Mouse (Mus musculus): ENCODE measurements around the gene Zc3h7b. TPM values are rescaled to one million over a fixed set of nuclear protein-coding genes. Genes with fewer than 3 reads are reported as not detected.

Zc3h7b gene
- polyA plus RNA-seq (2012; rRNA removed), result 23.1 and 24.3 TPM in 2 replicates

DNA sequence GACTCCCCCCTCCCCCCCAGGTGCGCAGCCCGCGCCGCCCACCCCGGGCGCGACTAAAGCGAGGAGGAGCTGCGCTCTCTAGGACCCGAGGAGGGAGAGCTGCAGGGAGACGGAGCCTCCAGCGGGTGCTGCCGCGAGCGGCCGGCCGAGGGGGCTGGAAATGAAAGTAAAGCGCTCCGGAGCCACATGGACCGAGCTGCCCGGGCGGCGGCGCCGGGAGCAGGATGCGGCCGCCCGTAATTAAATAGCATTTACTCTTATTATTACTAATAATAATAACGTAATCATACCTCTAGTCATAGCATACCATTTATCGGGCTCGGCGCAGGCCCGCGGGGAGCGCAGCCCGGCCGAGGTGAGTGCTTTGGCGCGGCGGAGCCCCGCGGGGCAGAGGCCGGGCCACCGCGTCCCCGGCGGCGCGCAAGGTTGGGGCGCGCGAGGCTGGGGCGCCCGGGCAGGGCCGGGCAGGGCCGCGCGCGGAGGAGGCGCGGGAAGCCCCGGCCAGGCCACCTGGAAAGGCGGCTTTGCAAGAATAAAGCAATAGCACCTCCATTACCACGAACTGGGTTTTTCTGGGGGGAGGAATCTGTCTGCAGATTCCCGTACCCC is at the start of gene Zc3h7b, which contains the start of gene Rangap1:
Zc3h7b (plus strand) TSS at position 66 of the 609 bp plus-strand sequence.
Rangap1 (minus strand) TSS at position 539 of the 609 bp plus-strand sequence.

DNA sequence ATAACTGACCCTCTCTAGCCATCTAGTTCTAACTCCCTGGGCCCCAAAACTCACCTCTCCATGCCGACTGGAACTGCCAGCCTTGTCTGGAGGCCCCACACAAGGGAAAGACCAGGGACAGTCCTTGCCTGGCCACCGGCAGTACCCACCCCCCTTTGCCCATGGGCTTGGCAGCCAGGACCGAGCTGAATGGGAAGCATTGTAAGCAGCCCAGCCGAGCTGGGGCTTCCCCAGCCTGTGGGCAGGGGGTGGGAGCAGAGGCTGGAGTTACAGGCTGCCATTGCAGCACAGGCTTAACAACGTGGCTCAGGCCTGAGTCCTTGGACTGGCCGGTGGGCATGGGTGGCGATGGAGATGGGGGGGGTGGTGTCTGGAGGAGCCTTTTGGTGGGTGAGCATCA is 47.7 kb upstream of the Zc3h7b start, which contains the start of gene Chadl:
Chadl (minus strand) TSS at position 113 of the 400 bp plus-strand sequence.

DNA sequence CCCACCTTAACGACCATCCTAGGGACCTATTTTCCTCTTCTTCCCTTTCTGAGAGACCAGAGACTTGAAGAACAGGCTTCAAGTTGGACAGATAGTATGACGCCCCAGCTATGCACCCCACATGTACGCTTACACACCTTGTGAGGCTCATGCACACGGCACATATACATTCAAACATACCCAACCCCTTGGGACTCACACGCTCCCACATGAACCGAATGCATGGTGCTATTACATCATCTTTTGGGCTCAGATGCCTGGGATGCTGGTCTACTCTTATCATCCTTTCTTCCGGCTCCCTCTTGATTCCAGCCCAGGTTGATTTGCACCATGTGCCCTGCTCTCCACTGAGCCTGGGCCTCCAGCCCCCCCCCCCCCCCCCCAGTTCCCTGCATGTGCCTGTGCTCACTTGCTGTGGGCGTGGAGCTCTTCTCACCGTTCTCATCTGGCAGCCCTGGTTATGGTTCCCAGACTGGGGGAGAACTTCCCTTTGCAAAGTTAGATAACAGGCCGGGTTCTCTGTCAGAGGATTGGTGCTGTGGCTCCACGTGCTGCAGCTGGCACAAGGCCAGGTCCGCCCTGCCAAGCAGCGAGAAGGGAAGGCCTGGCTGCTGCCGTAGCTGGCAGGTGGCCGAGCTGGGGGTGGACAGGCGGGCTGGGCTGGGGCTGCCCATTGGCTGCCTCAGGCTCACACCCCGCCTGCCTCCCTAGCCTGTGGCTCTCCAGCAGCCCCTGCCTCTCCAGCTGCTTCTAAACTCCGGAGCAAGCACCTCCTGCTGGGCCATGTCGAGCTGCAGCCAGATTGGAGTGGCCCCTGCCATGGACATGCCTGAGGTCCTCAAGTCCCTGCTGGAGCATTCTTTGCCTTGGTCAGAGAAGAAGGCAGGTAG is 57.4 kb downstream of the Zc3h7b start, which contains the start of gene Tef:
Tef (plus strand) TSS at position 421 of the 890 bp plus-strand sequence.

Other genes starting within 250 kb of the Zc3h7b start
- 19.8 and 28.3 TPM in 2 replicates for gene Ep300, start 159.7 kb upstream of the Zc3h7b start, polyA plus RNA-seq (2012; rRNA removed)
- gene L3mbtl2, start 81.2 kb upstream of the Zc3h7b start, polyA plus RNA-seq (2012; rRNA removed), result 9.9 and 12.5 TPM in 2 replicates
- 5.1 and 6.6 TPM in 2 replicates for gene Chadl, start 47.8 kb upstream of the Zc3h7b start, polyA plus RNA-seq (2012; rRNA removed)
- 31.2 and 37.3 TPM in 2 replicates for gene Rangap1, start 473 bp downstream of the Zc3h7b start, polyA plus RNA-seq (2012; rRNA removed)
- gene Tef, start 57.4 kb downstream of the Zc3h7b start, polyA plus RNA-seq (2012; rRNA removed), result 13.8 and 15.9 TPM in 2 replicates
- 31.0 and 42.2 TPM in 2 replicates for gene Tob2, start 113.7 kb downstream of the Zc3h7b start, polyA plus RNA-seq (2012; rRNA removed)
- gene Phf5a, start 126.9 kb downstream of the Zc3h7b start, polyA plus RNA-seq (2012; rRNA removed), result 26.5 and 34.8 TPM in 2 replicates
- 328 TPM in 2 replicates for gene Aco2, start 127.3 kb downstream of the Zc3h7b start, polyA plus RNA-seq (2012; rRNA removed)
- gene Polr3h, start 181.2 kb downstream of the Zc3h7b start, polyA plus RNA-seq (2012; rRNA removed), result 7.0 and 8.9 TPM in 2 replicates
- gene Csdc2, start 191.7 kb downstream of the Zc3h7b start, polyA plus RNA-seq (2012; rRNA removed), result 9.0 and 10.8 TPM in 2 replicates
- gene Pmm1, start 215.9 kb downstream of the Zc3h7b start, polyA plus RNA-seq (2012; rRNA removed), result 52.9 and 54.6 TPM in 2 replicates
- not detected in 2 replicates for gene 1700029P11Rik, start 235.5 kb downstream of the Zc3h7b start, polyA plus RNA-seq (2012; rRNA removed)
- gene Xrcc6, start 242.8 kb downstream of the Zc3h7b start, polyA plus RNA-seq (2012; rRNA removed), result 8.4 and 8.8 TPM in 2 replicates